Mouse (Mus musculus) hindbrain, embryonic 11.5 days (tissue): ENCODE measurements around the gene Prkcz. TPM values are rescaled to one million over a fixed set of nuclear protein-coding genes. Genes with fewer than 3 reads are reported as not detected.

Experiments
- ATAC-seq: fragments of 200-750 bp; cut with Nextera tagmentation; 2 replicates; pipeline ENCODE4 v1.8.0; 2017; ENCODE audit warnings: mild to moderate bottlenecking, moderate TSS enrichment, moderate library complexity; ENCODE audit not compliant: low FRiP score
- DNase-seq: peaks from one replicate; pipeline ENCODE4 v3.0.0-alpha.2; 2015; ENCODE audit warnings: low spot score
- H3K27ac ChIP-seq: fragments of 300-500 bp; sonication (generic); 2 replicates; pipeline ENCODE4 v1.5.1; 2014; ENCODE audit warnings: mild to moderate bottlenecking, low read depth, low read length
- H3K27me3 ChIP-seq: fragments of 300-500 bp; sonication (generic); 2 replicates; pipeline ENCODE4 v1.6.1; 2014; ENCODE audit warnings: mild to moderate bottlenecking, low read length, moderate library complexity, mixed read lengths; ENCODE audit not compliant: control insufficient read depth, insufficient read depth
- H3K36me3 ChIP-seq: fragments of 300-500 bp; sonication (generic); 2 replicates; pipeline ENCODE4 v1.6.1; 2014; ENCODE audit warnings: mild to moderate bottlenecking, low read length, moderate library complexity, mixed read lengths; ENCODE audit not compliant: control insufficient read depth, insufficient read depth
- H3K4me1 ChIP-seq: fragments of 300-500 bp; sonication (generic); replicated peaks from 2 replicates; pipeline ENCODE4 v1.6.1; 2014; ENCODE audit warnings: low read length, mixed read lengths; ENCODE audit not compliant: control insufficient read depth, insufficient read depth
- H3K4me2 ChIP-seq: fragments of 300-500 bp; sonication (generic); replicated peaks from 2 replicates; pipeline ENCODE4 v1.6.1; 2014; ENCODE audit warnings: mild to moderate bottlenecking, low read depth, low read length
- H3K4me3 ChIP-seq: fragments of 300-500 bp; sonication (generic); 2 replicates; pipeline ENCODE4 v1.5.1; 2014; ENCODE audit warnings: low read depth, low read length
- H3K9ac ChIP-seq: fragments of 300-500 bp; sonication (generic); 2 replicates; pipeline ENCODE4 v1.6.1; 2014; ENCODE audit warnings: low read depth, low read length
- H3K9me3 ChIP-seq: fragments of 300-500 bp; sonication (generic); 2 replicates; pipeline ENCODE4 v1.6.1; 2016; ENCODE audit warnings: low read length; ENCODE audit not compliant: control insufficient read depth
- WGBS: fragments of 180-500 bp; shearing (Covaris S2); extraction: QIAGEN DNeasy Blood & Tissue Kit; methylation state at CpG from one replicate; pipeline ENCODE4 v1.1.7; 2014; 5-methylcytosine and 5-hydroxymethylcytosine counted together
- polyA plus RNA-seq: library from polyadenylated mRNA; unstranded; fragments of >200 nt; fragmentation: Nextera tagmentation; extraction: Ambion mirVana; gene quantifications from 2 replicates; pipeline ENCODE4 v1.2.1, GENCODE M21; 2014

Prkcz gene
- 18.3 and 19.6 TPM in 2 replicates for polyA plus RNA-seq

DNA sequence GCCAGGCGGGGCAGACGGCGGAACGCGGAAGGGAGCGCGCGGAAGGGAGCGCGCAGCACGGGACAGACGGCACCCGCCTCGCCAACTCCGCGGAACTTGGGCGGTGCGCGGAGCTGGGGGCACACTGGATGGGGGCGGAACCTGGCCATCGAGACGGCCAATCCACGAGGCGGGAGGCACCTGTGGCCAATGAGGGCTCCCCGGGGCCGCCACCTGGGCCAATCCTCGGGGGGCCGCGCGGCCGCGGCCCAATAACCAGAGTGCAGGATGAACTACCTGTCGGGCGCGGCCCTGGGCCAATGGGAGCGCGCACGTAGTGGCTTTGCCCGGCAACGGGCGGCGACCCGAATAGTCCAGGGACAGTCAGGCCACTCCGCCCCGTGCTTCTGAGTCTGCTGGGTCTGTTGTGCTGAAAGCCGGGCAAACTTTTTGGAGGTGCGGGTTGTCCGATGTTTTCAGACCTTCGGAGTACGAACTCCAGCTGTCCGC is at the start of gene Prkcz:
Gene Prkcz (minus strand): TSS at position 59 of the 489 bp plus-strand sequence.
- WGBS: under 1% methylated on average over 51 of the region's 51 CpGs
- no peaks in the 10 kb centered on the region for H3K9me3 ChIP-seq
- 0 out of 2 replicates have a peak, but pooled peaks cover 4% of the 10 kb centered on the region for H3K4me1 ChIP-seq
- DNase-seq (peak; percentile 76), ATAC-seq (peak; percentile 81)
- H3K4me3 ChIP-seq: peak within 1 kb of the TSS; percentile 38
- no peak within 1 kb of the TSS for H3K27ac ChIP-seq
- H3K4me2 ChIP-seq: peak within 1 kb of the TSS; percentile 57
- H3K27me3 ChIP-seq: peaks cover 44% of the 10 kb centered on the region
- 0 out of 2 replicates have a peak within 1 kb of the TSS, but pooled peaks have one; percentile 11 for H3K9ac ChIP-seq
- H3K36me3 ChIP-seq: no peaks in the 10 kb centered on the region

DNA sequence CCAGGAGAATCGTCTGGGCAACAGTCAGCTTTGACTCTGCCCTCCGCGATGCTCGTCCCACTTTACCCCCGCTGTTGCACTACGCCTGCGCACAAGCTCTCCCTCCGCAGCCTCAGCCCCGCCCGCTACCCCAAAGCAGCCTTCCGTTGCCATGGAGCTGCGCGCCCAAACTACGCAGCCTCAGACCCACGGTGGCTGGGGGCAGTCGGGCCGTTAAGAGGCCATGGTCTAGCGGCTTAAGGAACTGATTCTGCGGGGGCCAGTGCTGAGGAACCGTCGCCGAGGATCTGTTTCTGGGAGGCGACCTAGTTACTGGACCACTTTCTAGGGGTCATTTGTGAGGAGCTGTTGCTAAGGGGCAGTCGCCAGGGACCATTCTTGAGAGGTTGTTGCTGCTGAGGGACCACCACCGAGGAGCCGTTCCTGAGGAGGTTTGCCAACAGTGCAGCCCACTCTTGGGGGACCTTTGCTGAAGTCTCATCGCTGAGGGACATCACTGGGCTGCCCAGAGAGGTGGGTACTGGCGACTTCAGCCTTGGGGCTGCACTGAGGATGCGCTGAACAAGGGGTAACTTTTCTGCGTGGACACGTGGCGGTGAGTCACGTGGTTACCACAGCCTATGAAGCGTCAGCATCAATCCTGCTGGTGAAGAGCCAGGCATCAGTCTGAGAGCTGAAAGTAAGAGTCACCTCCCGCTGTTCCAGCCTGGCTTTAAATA is 48.1 kb upstream of the Prkcz start, which contains the start of gene Cfap74:
Gene Cfap74 (plus strand): TSS at position 133 of the 719 bp plus-strand sequence.
- H3K9me3 ChIP-seq: no peaks in the 10 kb centered on the region
- DNase-seq (peak; percentile 92), ATAC-seq (peak; percentile 98)
- H3K9ac ChIP-seq: peak within 1 kb of the TSS; percentile 47
- H3K27ac ChIP-seq: 0 out of 2 replicates have a peak within 1 kb of the TSS, but pooled peaks have one; percentile 12
- no peaks in the 10 kb centered on the region for H3K36me3 ChIP-seq
- WGBS: 0% methylated on average over 35 of the region's 35 CpGs
- no peaks in the 10 kb centered on the region; the same call in 1 of the 2 replicates for H3K4me1 ChIP-seq
- H3K4me3 ChIP-seq: peak within 1 kb of the TSS; percentile 49
- H3K27me3 ChIP-seq: no peaks in the 10 kb centered on the region
- peak within 1 kb of the TSS; percentile 72 for H3K4me2 ChIP-seq

DNA sequence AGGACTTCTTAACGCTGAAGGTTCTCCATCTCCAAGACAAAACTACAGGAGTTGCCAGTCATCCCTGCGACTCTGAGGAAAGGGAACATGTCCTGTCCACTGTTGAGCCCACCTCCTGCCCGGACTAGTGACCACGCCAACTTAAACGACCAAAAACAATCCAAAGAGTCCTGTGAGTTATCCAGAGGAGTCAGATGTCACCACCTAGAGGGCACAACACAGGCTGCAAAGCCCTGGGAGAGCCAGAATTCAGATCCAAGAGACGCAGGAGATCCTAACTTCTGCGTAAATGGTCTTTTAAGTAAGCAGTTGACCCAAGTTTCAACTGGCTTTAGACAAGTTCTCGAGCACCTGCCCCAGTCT is 47.5 kb upstream of the Prkcz start:
- H3K9me3 ChIP-seq: no peaks in the 10 kb centered on the region
- no peak overlapping the region for H3K27ac ChIP-seq
- peak; percentile 62 for ATAC-seq
- H3K27me3 ChIP-seq: no peaks in the 10 kb centered on the region
- under 1% methylated on average over 8 of the region's 8 CpGs for WGBS
- peak overlapping the region; percentile 47; the same call in 1 of the 2 replicates for H3K9ac ChIP-seq
- no peaks in the 10 kb centered on the region for H3K36me3 ChIP-seq
- peak overlapping the region; percentile 49 for H3K4me3 ChIP-seq
- H3K4me2 ChIP-seq: peak overlapping the region; percentile 72
- DNase-seq: no peak
- no peaks in the 10 kb centered on the region; the same call in 1 of the 2 replicates for H3K4me1 ChIP-seq

DNA sequence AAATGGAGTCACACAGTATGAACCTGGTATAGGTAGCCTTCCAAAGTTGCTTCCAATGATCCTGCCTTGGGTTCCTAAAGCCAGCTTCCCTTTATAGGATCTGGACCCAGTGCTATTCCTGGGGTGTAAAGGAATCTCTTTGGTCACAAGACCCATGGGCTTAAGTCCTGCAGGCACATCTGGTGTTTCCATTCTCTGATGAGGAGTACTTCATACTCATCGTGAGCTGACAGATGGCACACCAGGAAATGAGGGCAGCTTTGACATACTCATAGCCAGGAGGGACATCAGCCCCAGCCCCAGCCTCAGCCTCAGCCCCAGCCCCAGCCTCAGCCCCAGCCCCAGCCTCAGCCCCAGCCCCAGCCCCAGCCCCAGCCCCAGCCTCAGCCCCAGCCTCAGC is 41.3 kb upstream of the Prkcz start:
- 75% methylated on average over 1 of the region's 1 CpGs for WGBS

DNA sequence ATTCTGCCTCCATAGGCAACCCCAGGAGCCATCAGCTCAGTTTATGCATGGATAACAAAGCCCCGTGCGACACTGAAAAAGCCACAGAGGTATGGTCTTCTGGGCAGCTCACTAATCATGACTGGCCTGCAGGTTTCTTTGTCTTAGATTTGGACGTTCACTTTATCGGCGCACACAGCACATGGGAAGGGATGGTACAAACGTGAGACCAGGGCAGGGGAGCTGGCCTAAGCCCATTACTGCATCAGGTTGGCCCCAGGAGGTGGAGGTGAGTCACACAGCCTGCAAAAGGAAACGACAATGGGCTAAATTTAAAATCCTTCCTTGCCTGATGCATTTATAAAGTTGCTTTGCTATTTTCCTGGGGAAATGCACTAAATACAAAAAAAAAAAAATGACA is 40.0 kb upstream of the Prkcz start:
- Histone ChIP-seq H3K9me3 (no peaks in the 10 kb centered on the region), H3K9ac (no peak overlapping the region), H3K27ac (no peak overlapping the region), H3K36me3 (no peaks in the 10 kb centered on the region), H3K4me1 (0 out of 2 replicates have a peak, but pooled peaks cover 5% of the 10 kb centered on the region), H3K27me3 (peaks cover 22% of the 10 kb centered on the region), H3K4me2 (no peak overlapping the region), H3K4me3 (no peak overlapping the region)
- ATAC-seq: no peak
- no peak for DNase-seq
- 74% methylated on average over 7 of the region's 7 CpGs for WGBS

More for the DNA sequence above, 41.3 kb upstream of the Prkcz start:
- ATAC-seq (no peak), DNase-seq (no peak)
- Histone ChIP-seq H3K4me1 (0 out of 2 replicates have a peak, but pooled peaks cover 5% of the 10 kb centered on the region), H3K36me3 (no peaks in the 10 kb centered on the region), H3K27ac (no peak overlapping the region), H3K9ac (no peak overlapping the region), H3K9me3 (no peaks in the 10 kb centered on the region), H3K27me3 (peaks cover 11% of the 10 kb centered on the region), H3K4me3 (no peak overlapping the region), H3K4me2 (no peak overlapping the region)

DNA sequence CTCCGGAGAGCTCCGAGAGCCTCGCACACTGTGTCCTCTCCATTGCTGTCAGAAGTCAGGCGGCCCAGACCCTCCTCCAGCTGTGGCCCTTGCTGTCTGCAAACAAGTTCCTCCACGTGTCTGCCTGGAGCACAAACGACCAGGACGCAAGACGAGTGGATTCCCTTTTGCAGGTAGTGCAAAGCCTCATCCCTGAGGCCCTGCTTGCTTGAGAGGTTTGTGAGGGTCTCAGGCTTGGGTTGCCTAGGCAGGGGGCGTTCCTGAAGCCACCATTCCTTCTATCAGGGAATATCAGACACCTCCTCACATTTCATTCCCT is 37.0 kb upstream of the Prkcz start:
- WGBS: 3% methylated on average over 9 of the region's 9 CpGs

DNA sequence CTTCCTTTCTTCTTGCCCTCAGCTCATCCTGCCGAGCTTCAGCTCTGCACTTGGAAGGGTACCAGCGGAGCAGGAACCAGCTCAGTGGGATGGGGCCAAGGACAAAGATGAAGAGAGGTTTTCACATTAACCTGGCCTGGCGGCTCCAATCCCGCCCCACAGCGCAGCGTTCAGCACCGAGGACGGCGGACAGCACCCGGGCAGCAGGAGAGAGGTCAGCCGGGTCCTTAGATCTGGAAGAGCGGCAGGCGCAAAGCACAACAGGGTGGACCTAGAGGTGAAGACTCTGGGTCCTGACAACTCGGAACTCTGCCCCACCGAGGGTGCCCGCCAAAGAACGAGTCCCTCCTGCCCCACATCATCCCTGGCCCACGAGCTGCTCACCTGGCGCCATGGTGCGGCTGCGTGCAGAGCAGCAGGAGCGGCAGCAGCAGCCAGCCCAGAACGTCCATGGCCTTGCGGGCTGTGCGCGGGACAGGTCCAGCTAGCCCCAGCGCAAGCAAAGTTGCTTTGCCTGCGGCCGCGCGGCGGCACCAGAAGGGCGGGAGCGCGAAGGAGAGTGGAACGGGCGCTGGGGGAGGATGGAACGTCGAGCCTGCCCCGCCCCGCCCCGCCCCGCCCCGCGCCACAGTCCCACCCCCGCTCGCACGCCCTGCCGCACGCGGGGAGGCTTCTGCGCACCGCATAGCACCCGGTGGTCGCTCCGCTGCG is 36.5 kb upstream of the Prkcz start, which contains the start of gene Gabrd:
Gene Gabrd (minus strand): TSS at position 602 of the 711 bp plus-strand sequence.
- Histone ChIP-seq H3K27ac (no peak within 1 kb of the TSS), H3K9ac (no peak within 1 kb of the TSS), H3K36me3 (no peaks in the 10 kb centered on the region), H3K4me2 (peak within 1 kb of the TSS; percentile 64), H3K4me3 (peak within 1 kb of the TSS; percentile 32), H3K4me1 (0 out of 2 replicates have a peak, but pooled peaks cover 5% of the 10 kb centered on the region), H3K9me3 (no peaks in the 10 kb centered on the region), H3K27me3 (peaks cover 26% of the 10 kb centered on the region)
- ATAC-seq (no peak), DNase-seq (peak; percentile 71)
- WGBS: under 1% methylated on average over 57 of the region's 57 CpGs

More for the DNA sequence above, 37.0 kb upstream of the Prkcz start:
- H3K27me3 ChIP-seq: peaks cover 26% of the 10 kb centered on the region
- H3K4me3 ChIP-seq: peak overlapping the region; percentile 32
- no peak for ATAC-seq
- peak; percentile 25 for DNase-seq
- H3K9me3 ChIP-seq: no peaks in the 10 kb centered on the region
- peak overlapping the region; percentile 64 for H3K4me2 ChIP-seq
- H3K9ac ChIP-seq: no peak overlapping the region
- 0 out of 2 replicates have a peak, but pooled peaks cover 5% of the 10 kb centered on the region for H3K4me1 ChIP-seq
- no peak overlapping the region for H3K27ac ChIP-seq
- no peaks in the 10 kb centered on the region for H3K36me3 ChIP-seq

DNA sequence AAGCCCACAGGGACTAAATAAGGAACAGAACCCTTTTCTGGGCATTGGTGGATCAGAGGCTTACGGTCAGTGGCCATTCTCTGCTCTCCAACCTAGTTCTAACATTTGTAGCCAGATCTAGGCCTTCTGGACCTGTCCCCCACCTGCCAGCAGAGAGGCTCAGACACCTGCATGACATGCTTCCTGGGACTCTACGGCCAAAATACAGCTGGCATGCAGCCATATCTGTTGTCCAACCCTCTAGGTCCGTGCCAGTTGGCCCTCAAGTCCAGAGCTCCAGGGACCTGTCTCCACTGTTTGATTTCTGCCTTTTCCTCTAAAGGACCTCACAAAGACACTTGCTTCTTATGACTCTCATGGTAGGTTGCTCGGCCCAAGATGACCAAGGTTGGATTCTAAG is 35.6 kb upstream of the Prkcz start:
- WGBS: 84% methylated on average over 4 of the region's 4 CpGs

More for the DNA sequence above, 35.6 kb upstream of the Prkcz start:
- no peaks in the 10 kb centered on the region for H3K9me3 ChIP-seq
- peaks cover 26% of the 10 kb centered on the region for H3K27me3 ChIP-seq
- H3K4me1 ChIP-seq: 0 out of 2 replicates have a peak, but pooled peaks cover 5% of the 10 kb centered on the region
- no peak overlapping the region for H3K4me2 ChIP-seq
- ATAC-seq (no peak), DNase-seq (no peak)
- no peak overlapping the region for H3K27ac ChIP-seq
- H3K4me3 ChIP-seq: no peak overlapping the region
- no peaks in the 10 kb centered on the region for H3K36me3 ChIP-seq
- H3K9ac ChIP-seq: no peak overlapping the region
